Comparison of ENCODE assay signal across 9 mouse cellular contexts in genomic region chr10:52022413-52023212, GRCm38 (mm10). TPM values are rescaled to one million over a fixed set of nuclear protein-coding genes. Genes with fewer than 3 reads are reported as not detected.
DNase-seq lines count a peak whose midpoint lies in the region; ATAC-seq and TF ChIP-seq lines count a peak whose summit lies in the region.
"Had no signal": no experiment of that assay in that cellular context is flagged by ENCODE, and none has a peak within 500 bp of the region (broad histone marks: within the 10 kb centered on the region; RNA-seq: fewer than 3 reads in every experiment).

TSS of gene Vgll2 (plus strand) at chr10:52022502.

- H3K36me3 ChIP-seq in forebrain, embryonic 16.5 days (ENCODE audit: control insufficient read depth, insufficient read depth), result no peaks in the 10 kb centered on the region
- no peaks in the 10 kb centered on the region for H3K36me3 ChIP-seq in intestine, embryonic 15.5 days
- H3K36me3 ChIP-seq in liver, embryonic 14.5 days (replicated peaks; ENCODE audit: control insufficient read depth, insufficient read depth, low read depth), result no peaks in the 10 kb centered on the region

- no peaks in the 10 kb centered on the region for H3K9me3 ChIP-seq in forebrain, embryonic 16.5 days (ENCODE audit: control insufficient read depth, low read length)
- no peaks in the 10 kb centered on the region for H3K9me3 ChIP-seq in intestine, embryonic 15.5 days
- H3K9me3 ChIP-seq in liver, embryonic 14.5 days (ENCODE audit: control insufficient read depth, low read length), result no peaks in the 10 kb centered on the region

- peak within 1 kb of the TSS; percentile 99 for H3K4me2 ChIP-seq in forebrain, embryonic 16.5 days (ENCODE audit: low read length)
- H3K4me2 ChIP-seq in intestine, embryonic 15.5 days (replicated peaks), result peak within 1 kb of the TSS; percentile 96
- H3K4me2 ChIP-seq in liver, embryonic 14.5 days (ENCODE audit: low read depth), result peak within 1 kb of the TSS; percentile 46

- ATAC-seq in Patski, result peak; percentile 60
- ATAC-seq in forebrain, embryonic 16.5 days, result peak; percentile 92
- ATAC-seq in intestine, embryonic 15.5 days, result peak; percentile 78
- ATAC-seq in liver, embryonic 14.5 days (ENCODE audit: insufficient read depth), result no peak

- in situ Hi-C loops in Patski (cut with MboI; ENCODE audit: low pct_unique_long_range_greater_than_20kb), result no loop called here

- peaks cover 23% of the 10 kb centered on the region for H3K4me1 ChIP-seq in forebrain, embryonic 16.5 days (replicated peaks; ENCODE audit: control insufficient read depth, insufficient read depth, low read length)
- H3K4me1 ChIP-seq in intestine, embryonic 15.5 days (replicated peaks), result peaks cover 18% of the 10 kb centered on the region
- H3K4me1 ChIP-seq in liver, embryonic 14.5 days (replicated peaks; ENCODE audit: control insufficient read depth in 2 of 2, insufficient read depth in 2 of 2, low read length in 1 of 2), result no peaks in the 10 kb centered on the region

- no peak for TF ChIP-seq EP300 in liver, embryonic 14.5 days (IDR thresholded peaks at IDR 0.05; ENCODE audit: low read depth)

- under 1% methylated on average over 60 of the region's 60 CpGs for WGBS in forebrain, embryonic 16.5 days
- under 1% methylated on average over 60 of the region's 60 CpGs for WGBS in intestine, embryonic 15.5 days
- WGBS in liver, embryonic 14.5 days (ENCODE audit: insufficient replicate concordance), result under 1% methylated on average over 56 of the region's 60 CpGs

- CTCF ChIA-PET in Patski (lab: Charles Lee), result no interaction called here

- H3K4me3 ChIP-seq in forebrain, embryonic 16.5 days (replicated peaks; ENCODE audit: low read length), result peak within 1 kb of the TSS; percentile 64
- peak within 1 kb of the TSS; percentile 43 for H3K4me3 ChIP-seq in intestine, embryonic 15.5 days (replicated peaks)
- 0 out of 4 replicates have a peak within 1 kb of the TSS, but pooled peaks of 1 of the 2 experiments have one; percentile 18 for H3K4me3 ChIP-seq in liver, embryonic 14.5 days (ENCODE audit: insufficient read depth in 1 of 2, low read depth in 2 of 2, low read length in 2 of 2)
- H3K4me3 ChIP-seq: erythroblast, embryonic 14.5 days had no signal

- no peak for TF ChIP-seq CTCF in Patski (IDR thresholded peaks at IDR 0.05)
- TF ChIP-seq CTCF in liver, embryonic 14.5 days (IDR thresholded peaks at IDR 0.05; ENCODE audit: low read depth), result no peak

- H3K27me3 ChIP-seq in Patski, result peaks cover 20% of the 10 kb centered on the region
- H3K27me3 ChIP-seq in forebrain, embryonic 16.5 days (replicated peaks; ENCODE audit: control insufficient read depth, insufficient read depth, low read length), result peaks cover 60% of the 10 kb centered on the region
- H3K27me3 ChIP-seq in intestine, embryonic 15.5 days (replicated peaks), result peaks cover 73% of the 10 kb centered on the region
- H3K27me3 ChIP-seq in liver, embryonic 14.5 days (ENCODE audit: control insufficient read depth, insufficient read depth, low read length), result peaks cover 68% of the 10 kb centered on the region

- H3K27ac ChIP-seq in forebrain, embryonic 16.5 days (ENCODE audit: low read length), result no peak within 1 kb of the TSS
- no peak within 1 kb of the TSS for H3K27ac ChIP-seq in intestine, embryonic 15.5 days
- H3K27ac ChIP-seq in liver, embryonic 14.5 days, result no peak within 1 kb of the TSS

- peak; percentile 29 to 74 for DNase-seq in adrenal gland, adult (ENCODE audit: inconsistent age in 2 of 2, low spot score in 1 of 2)
- no peak for DNase-seq in adrenal gland, adult 8-10 months
- no peak for DNase-seq in Patski (ENCODE audit: low read depth, low spot score)
- DNase-seq in liver, embryonic 14.5 days (ENCODE audit: low read depth in 3 of 3, low spot score in 3 of 3), result no peak
- peak; percentile 68 for DNase-seq in retina, embryonic 14.5 days (ENCODE audit: low spot score)
- DNase-seq in urinary bladder, adult 18-20 months (ENCODE audit: low spot score in 2 of 2), result no peak

- POLR2A ChIA-PET in Patski (lab: Charles Lee), result interaction anchor here (0.6 to 0.7 kb wide), 2 partner anchors 61 to 155 kb away, joined by 4 to 5 read pairs; no protein-coding TSS in a partner anchor

- H3K9ac ChIP-seq in forebrain, embryonic 16.5 days (replicated peaks; ENCODE audit: low read depth, low read length), result peak within 1 kb of the TSS; percentile 56
- no peak within 1 kb of the TSS for H3K9ac ChIP-seq in intestine, embryonic 15.5 days
- no peak within 1 kb of the TSS for H3K9ac ChIP-seq in liver, embryonic 14.5 days (replicated peaks)

RNA-seq across cellular contexts. Expression of gene Vgll2, which starts in this region (rescaled TPM):
- total RNA-seq in adrenal gland, adult 8-10 months (2022), result not detected
- polyA plus RNA-seq in Patski (2021), result not detected
- polyA plus RNA-seq in forebrain, embryonic 16.5 days (2015; fragmentation: Nextera tagmentation; extraction: Ambion mirVana), result 0.71 TPM in 1 of 2 replicates, not detected in the other
- 0.25 TPM in 1 of 2 replicates, not detected in the other for polyA plus RNA-seq in intestine, embryonic 15.5 days (2015; fragmentation: Nextera tagmentation; extraction: Ambion mirVana)
- polyA plus RNA-seq in liver, embryonic 14.5 days (2012; rRNA removed), result 0.03 TPM in 1 of 2 replicates, not detected in the other
- polyA plus RNA-seq in liver, embryonic 14.5 days (2014; fragmentation: Nextera tagmentation; extraction: Ambion mirVana), result not detected in 2 replicates
- polyA plus RNA-seq: erythroblast, embryonic 14.5 days had no signal

Comparison
In these comparisons a context has a peak if more than half of its experiments do, and no peak if none do; other contexts are left out.
1. DNase-seq: peak in adrenal gland, adult (2 of 2) and retina, embryonic 14.5 days (single experiment); none in adrenal gland, adult 8-10 months (single experiment), Patski (single experiment), liver, embryonic 14.5 days (0 of 3) and urinary bladder, adult 18-20 months (0 of 2).
2. Peak in ATAC-seq in Patski; RNA of the gene not detected or under 1 TPM.
3. Peak in ATAC-seq, H3K4me3 ChIP-seq, H3K9ac ChIP-seq and H3K4me2 ChIP-seq in forebrain, embryonic 16.5 days; RNA of the gene not detected or under 1 TPM.
4. Peak in ATAC-seq, H3K4me3 ChIP-seq and H3K4me2 ChIP-seq in intestine, embryonic 15.5 days; RNA of the gene not detected or under 1 TPM.
5. H3K4me2 ChIP-seq: peak in every context shown above with its lines; median percentile 99 in forebrain, embryonic 16.5 days; 96 in intestine, embryonic 15.5 days; 46 in liver, embryonic 14.5 days.